Mouse (Mus musculus): ENCODE data around the gene Cd164. TPM values are rescaled to one million over a fixed set of nuclear protein-coding genes. Genes with fewer than 3 reads are reported as not detected.

Cd164 gene
- total RNA-seq, 2 experiments from 2014 or later, result 43.7 to 53.2 TPM

- intact Hi-C loops (cut with DNase I), result no loop called here
- DNase-seq (ENCODE audit: extremely low spot score in 1 of 2, low spot score in 2 of 2), result no peak
Measured at GRCm38 (mm10) chr10:41538986-41539385, 19.8 kb downstream of the Cd164 start.

GRCm38 (mm10) chr10:41542057-41542456 lies 22.8 kb downstream of the Cd164 start:
- DNase-seq (ENCODE audit: extremely low spot score in 1 of 2, low spot score in 2 of 2), result no peak
- intact Hi-C loops (cut with DNase I), result no loop called here

DNA sequence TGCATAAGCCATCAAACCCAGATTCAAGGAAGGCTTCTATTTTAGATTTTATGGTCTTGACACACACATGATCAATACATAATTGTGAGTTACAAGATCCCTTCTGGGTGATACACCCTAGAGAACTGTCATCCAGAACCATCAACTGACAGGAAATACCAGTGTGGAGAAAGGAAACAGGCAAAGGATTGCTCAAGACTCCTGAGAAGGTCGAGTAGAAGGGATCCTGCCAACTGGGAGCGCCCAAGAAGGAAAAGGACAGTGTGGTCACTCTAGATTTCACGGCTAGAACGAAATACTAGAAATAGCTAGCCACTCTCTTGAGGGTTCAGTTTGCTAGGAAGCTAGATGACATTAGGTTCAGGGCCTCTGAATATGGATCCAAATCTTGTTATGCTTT lies 24.2 kb downstream of the Cd164 start:
- intact Hi-C loops (cut with DNase I), result no loop called here

GRCm38 (mm10) chr10:41543844-41544243 lies 24.6 kb downstream of the Cd164 start:
- intact Hi-C loops (cut with DNase I), result no loop called here
- DNase-seq (ENCODE audit: extremely low spot score in 1 of 2, low spot score in 2 of 2), result no peak

More for the DNA sequence above, 24.2 kb downstream of the Cd164 start:
- no peak for DNase-seq (ENCODE audit: extremely low spot score in 1 of 2, low spot score in 2 of 2)

- intact Hi-C loops (cut with DNase I), result no loop called here
- DNase-seq (ENCODE audit: extremely low spot score in 1 of 2, low spot score in 2 of 2), result no peak
Measured at GRCm38 (mm10) chr10:41544481-41545190, 25.4 kb downstream of the Cd164 start.

GRCm38 (mm10) chr10:41545224-41545755 lies 26.1 kb downstream of the Cd164 start:
- intact Hi-C loops (cut with DNase I), result no loop called here
- no peak for DNase-seq (ENCODE audit: extremely low spot score in 1 of 2, low spot score in 2 of 2)

DNA sequence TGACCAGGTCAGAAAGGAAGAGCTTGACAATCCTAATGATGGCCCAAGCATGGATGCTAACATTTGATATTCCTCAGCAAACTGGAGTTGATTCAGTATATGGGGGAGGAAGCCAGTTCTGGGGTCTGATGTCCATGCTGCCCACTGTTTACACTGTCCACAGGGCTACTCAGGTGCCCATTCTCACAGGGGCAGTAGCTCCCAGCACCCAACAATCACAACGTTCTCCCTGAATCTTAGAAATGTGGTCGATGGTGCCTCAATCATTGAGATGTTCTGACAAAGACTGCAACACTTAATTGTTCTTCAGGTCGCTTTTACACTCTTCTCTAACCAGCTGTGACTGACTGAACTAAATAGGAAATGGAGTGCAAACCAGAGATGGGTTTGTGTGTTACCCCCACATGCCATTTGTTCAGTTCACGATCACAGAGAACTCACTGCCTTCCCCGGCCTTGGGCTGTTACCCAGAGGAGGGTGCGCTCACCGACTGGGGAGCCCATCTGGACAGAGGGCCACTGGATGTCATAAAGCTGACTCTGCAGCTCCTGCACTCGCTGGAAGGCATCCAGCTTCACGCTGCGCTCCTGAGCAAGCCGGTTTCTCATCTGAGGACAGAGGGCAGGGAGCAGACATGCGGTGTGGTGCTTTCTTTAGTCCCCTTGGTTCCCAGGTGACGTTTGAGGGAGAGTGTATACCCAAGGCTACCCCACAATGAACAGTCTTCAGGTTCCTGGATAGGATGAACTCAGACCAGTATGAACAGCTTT lies 27.4 kb downstream of the Cd164 start:
- DNase-seq (ENCODE audit: extremely low spot score in 1 of 2, low spot score in 2 of 2), result peak in 1 of 2 experiments; percentile 59
- intact Hi-C loops (cut with DNase I), result no loop called here

- intact Hi-C loops (cut with DNase I), result no loop called here
Measured at GRCm38 (mm10) chr10:41550711-41551110, 31.5 kb downstream of the Cd164 start.

DNA sequence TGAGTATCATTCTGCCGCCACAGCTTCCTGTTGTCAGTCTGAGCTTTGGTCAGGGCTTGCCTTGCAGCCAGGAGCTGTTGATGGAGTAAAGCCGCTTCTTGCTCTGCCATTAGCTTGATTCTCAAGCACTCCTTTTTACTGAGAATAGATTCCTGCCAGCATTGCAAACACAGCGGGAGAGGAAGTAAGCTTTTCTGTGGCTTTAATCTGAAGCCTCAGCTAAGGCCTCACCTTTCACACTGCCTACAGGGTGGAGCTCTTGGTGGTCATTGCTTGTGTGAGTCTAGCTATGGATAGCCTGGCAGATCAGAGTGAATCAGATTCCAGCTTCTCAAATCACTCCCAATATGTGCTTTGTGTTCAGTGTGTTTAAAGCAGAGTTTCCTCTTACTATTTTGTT lies 33.1 kb downstream of the Cd164 start:
- intact Hi-C loops (cut with DNase I), result no loop called here

More at GRCm38 (mm10) chr10:41550711-41551110, 31.5 kb downstream of the Cd164 start:
- DNase-seq (ENCODE audit: extremely low spot score in 1 of 2, low spot score in 2 of 2), result no peak

DNA sequence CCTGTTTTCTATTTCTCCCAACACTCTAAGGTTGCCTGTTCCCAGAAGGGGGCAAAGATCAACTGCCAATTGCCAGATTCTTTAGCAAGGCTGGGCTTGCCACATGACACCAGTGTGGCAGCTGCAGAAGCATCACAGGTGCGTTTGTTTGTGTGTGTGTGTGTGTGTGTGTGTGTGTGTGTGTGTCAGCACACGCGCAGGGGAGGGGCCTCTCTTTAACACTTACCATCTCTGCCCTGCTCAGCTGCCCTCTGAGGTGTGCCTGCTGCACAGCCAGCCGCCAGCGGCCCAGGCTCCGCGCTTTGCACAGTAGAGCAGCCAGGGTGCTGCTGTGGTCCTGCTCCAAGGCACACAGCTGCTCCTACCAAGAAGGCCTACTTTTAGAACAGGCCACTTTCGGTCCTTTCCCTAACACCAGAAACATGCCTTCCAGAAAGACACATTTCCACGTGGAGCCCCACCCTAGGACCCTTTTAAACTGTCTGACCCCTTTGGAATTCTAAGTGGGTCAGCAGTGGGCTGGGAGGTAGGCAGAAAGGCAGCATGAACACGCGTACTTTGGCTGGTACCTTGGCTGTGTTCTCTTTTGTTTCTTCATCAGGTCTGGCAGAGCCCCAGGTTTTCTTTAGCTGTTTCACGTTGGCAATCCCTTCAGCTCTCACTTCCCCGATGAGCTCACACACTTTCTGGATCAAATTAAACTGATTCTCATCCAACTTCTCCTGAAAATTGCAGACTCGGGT lies 33.8 kb downstream of the Cd164 start:
- intact Hi-C loops (cut with DNase I), result no loop called here
- DNase-seq (ENCODE audit: extremely low spot score in 1 of 2, low spot score in 2 of 2), result peak; percentile 13 to 24

More for the DNA sequence above, 33.1 kb downstream of the Cd164 start:
- no peak for DNase-seq (ENCODE audit: extremely low spot score in 1 of 2, low spot score in 2 of 2)

DNA sequence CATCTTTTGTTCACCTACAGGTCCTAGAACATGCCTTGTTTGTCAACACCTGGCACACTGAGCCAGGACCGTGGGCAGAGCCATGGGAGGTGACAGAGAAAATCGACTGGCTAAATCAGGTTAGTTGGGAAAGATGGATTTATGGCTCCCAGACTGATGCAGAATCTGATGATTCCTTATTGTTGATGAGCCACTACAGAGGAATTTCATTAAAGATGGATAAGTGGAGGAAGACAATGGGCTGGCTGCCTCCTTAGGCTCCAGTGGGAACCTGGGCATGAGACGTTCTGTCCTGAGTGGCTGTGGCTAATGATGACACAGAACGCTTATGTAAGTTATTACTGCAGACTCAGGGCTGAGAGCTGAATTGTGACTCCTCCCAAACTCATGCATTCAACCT lies 34.5 kb downstream of the Cd164 start:
- DNase-seq (ENCODE audit: extremely low spot score in 1 of 2, low spot score in 2 of 2), result no peak
- intact Hi-C loops (cut with DNase I), result no loop called here

DNA sequence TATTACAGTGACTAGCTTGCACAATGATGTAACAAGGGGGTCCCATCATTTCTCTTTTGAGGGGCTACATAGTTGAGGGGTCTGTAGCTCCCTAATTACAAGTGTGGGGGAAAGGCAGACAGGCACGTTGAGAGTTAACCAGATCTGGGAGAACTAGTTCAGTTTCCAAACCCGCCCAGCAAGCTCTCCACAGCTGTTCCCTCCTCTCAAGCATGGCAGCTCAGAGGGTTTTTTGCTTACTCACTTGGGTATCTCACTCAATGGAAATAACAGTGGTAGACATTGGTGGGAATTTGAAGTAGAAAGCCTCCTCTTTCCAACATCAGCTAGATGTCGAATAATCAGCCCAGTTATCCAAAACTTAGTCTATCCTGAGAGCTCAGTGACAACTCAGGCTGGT lies 35.9 kb downstream of the Cd164 start:
- no peak for DNase-seq (ENCODE audit: extremely low spot score in 1 of 2, low spot score in 2 of 2)

GRCm38 (mm10) chr10:41558401-41558800 lies 39.2 kb downstream of the Cd164 start:
- intact Hi-C loops (cut with DNase I), result no loop called here

More for the DNA sequence above, 35.9 kb downstream of the Cd164 start:
- intact Hi-C loops (cut with DNase I), result no loop called here

DNA sequence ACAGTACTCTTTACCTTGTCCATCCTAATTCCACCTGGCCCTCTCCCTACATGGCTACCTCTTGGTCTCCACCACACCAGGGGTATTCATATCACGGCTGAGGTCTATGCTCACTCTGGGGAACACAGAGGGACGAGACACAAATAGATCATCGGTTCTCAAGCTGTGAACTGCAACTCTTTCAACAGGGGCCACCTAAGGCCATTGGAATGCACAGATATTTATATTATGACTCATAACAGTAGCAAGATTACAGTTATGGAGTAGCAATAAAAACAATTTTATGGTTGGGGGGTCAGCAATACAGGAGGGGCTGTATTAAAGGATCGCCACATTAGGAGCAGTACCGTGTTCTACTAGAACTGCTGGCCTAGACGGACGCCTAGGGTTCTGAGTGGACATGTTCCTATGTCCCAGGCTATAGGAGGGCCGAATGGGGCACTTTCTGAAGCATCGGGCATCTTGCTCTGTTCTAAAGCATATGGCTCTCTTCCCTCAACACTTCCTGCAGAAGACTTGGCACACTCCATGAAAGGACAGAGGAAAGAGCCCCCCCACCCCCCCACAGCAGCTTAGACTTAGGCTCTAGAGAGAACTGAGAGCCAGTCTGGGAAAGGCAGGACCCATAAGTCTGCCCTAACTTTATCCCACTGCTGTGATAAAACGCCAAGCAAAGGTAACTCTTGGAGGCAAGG lies 42.6 kb downstream of the Cd164 start:
- intact Hi-C loops (cut with DNase I), result no loop called here
- no peak for DNase-seq (ENCODE audit: extremely low spot score in 1 of 2, low spot score in 2 of 2)

More at GRCm38 (mm10) chr10:41558401-41558800, 39.2 kb downstream of the Cd164 start:
- DNase-seq (ENCODE audit: extremely low spot score in 1 of 2, low spot score in 2 of 2), result no peak

GRCm38 (mm10) chr10:41565141-41565540 lies 45.9 kb downstream of the Cd164 start:
- DNase-seq (ENCODE audit: extremely low spot score in 1 of 2, low spot score in 2 of 2), result no peak
- intact Hi-C loops (cut with DNase I), result no loop called here

- intact Hi-C loops (cut with DNase I), result no loop called here
Measured at GRCm38 (mm10) chr10:41568306-41568705, 49.1 kb downstream of the Cd164 start.

DNA sequence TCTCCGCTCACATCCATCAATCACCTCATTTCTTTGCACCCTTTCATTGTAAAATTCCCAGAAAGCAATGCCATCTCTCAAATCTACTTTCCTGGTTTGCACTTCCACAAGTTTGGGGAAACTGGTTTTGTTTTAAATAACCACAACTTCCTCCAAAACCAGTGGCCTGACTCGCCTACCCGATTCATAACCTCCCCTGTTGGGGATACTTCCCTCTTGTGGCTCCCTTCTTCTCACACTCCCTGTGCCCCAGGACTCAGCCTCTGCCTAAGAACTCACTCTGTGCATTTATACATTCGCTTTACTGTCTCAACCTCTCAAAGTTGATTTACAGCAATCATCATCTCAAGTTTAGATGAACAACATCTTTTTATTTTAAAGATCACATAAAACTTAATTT lies 51.9 kb downstream of the Cd164 start:
- intact Hi-C loops (cut with DNase I), result no loop called here
- DNase-seq (ENCODE audit: extremely low spot score in 1 of 2, low spot score in 2 of 2), result no peak

More at GRCm38 (mm10) chr10:41568306-41568705, 49.1 kb downstream of the Cd164 start:
- no peak for DNase-seq (ENCODE audit: extremely low spot score in 1 of 2, low spot score in 2 of 2)

- no peak for DNase-seq (ENCODE audit: extremely low spot score in 1 of 2, low spot score in 2 of 2)
- intact Hi-C loops (cut with DNase I), result no loop called here
Measured at GRCm38 (mm10) chr10:41572274-41572673, 53.1 kb downstream of the Cd164 start.

GRCm38 (mm10) chr10:41573190-41573589 lies 54.0 kb downstream of the Cd164 start:
- peak; percentile 20 to 58 for DNase-seq (ENCODE audit: extremely low spot score in 1 of 2, low spot score in 2 of 2)
- intact Hi-C loops (cut with DNase I), result no loop called here

Data from left cerebral cortex, postnatal 10 days (tissue).